Mouse (Mus musculus) kidney, adult 2 months (tissue): ENCODE measurements around the gene Galnt7. TPM values are rescaled to one million over a fixed set of nuclear protein-coding genes. Genes with fewer than 3 reads are reported as not detected.
"Not testable (repeated sequence)": the region's sequence is repeated elsewhere in the genome, so short reads cannot be mapped to it uniquely, and the experiment has no call there.

Experiments used
- DNase-seq: peaks from one replicate; pipeline ENCODE4 v3.0.0; 2021
- H3K27ac ChIP-seq: fragments of 200-500 bp; 2 replicates; pipeline ENCODE4 v1.5.1; 2012; ENCODE audit warnings: low read depth, low read length, control low read depth, inconsistent platforms; ENCODE audit not compliant: insufficient read depth
- H3K27me3 ChIP-seq: fragments of 200-500 bp; replicated peaks from 2 replicates; pipeline ENCODE4 v1.6.1; 2012; ENCODE audit warnings: mild to moderate bottlenecking, moderate library complexity, low read length, inconsistent platforms; ENCODE audit not compliant: control insufficient read depth, insufficient read depth
- H3K36me3 ChIP-seq: fragments of 200-500 bp; 2 replicates; pipeline ENCODE4 v1.6.1; 2012; ENCODE audit warnings: mild to moderate bottlenecking, moderate library complexity, low read length, inconsistent platforms; ENCODE audit not compliant: control insufficient read depth, insufficient read depth
- H3K4me1 ChIP-seq: fragments of 200-500 bp; 2 replicates; pipeline ENCODE4 v1.6.1; 2011; ENCODE audit warnings: low read length; ENCODE audit not compliant: control insufficient read depth, insufficient read depth
- H3K4me3 ChIP-seq: fragments of 200-500 bp; 2 replicates; pipeline ENCODE4 v1.5.1; 2011; ENCODE audit warnings: mild to moderate bottlenecking, low read depth, low read length, control low read depth; ENCODE audit not compliant: insufficient read depth
- CTCF ChIP-seq: fragments of 200-500 bp; conservative IDR thresholded peaks from 2 replicates; pipeline ENCODE4 v1.5.1; 2011; ENCODE audit warnings: low read depth, mild to moderate bottlenecking, control low read depth, low read length, moderate library complexity, mixed read lengths; ENCODE audit not compliant: insufficient read depth, insufficient read length
- POLR2A ChIP-seq: fragments of 200-500 bp; IDR thresholded peaks from one replicate; pipeline ENCODE4 v1.6.1; 2011; ENCODE audit warnings: low read depth, low read length, control low read depth
- WGBS: fragments of 180-500 bp; shearing (Covaris S2); methylation state at CpG from one replicate; pipeline ENCODE4 v1.1.7; 2018; 5-methylcytosine and 5-hydroxymethylcytosine counted together
- polyA plus RNA-seq: library from polyadenylated mRNA; depleted of rRNA; stranded (reverse); fragments of >200 nt; gene quantifications from 2 replicates; pipeline ENCODE4 v1.2.3, GENCODE M21; 2012

Galnt7 gene
- polyA plus RNA-seq, 1 experiment, result 2.7 TPM

- Histone ChIP-seq H3K27ac (peak overlapping the region; percentile 94), H3K4me3 (peak overlapping the region; percentile 72), H3K4me1 (0 out of 2 replicates have a peak, but pooled peaks cover 3% of the 10 kb centered on the region), H3K36me3 (peaks cover 2% of the 10 kb centered on the region; the same call in 1 of the 2 replicates), H3K27me3 (no peaks in the 10 kb centered on the region)
- WGBS, result under 1% methylated on average over 73 of the region's 96 CpGs
- peak; percentile 9 for DNase-seq
- no peak for TF ChIP-seq CTCF
- TF ChIP-seq POLR2A, result no peak
Measured at GRCm38 (mm10) chr8:57512141-57513056, 140.4 kb downstream of the Galnt7 start.

GRCm38 (mm10) chr8:57511316-57512118, 141.3 kb downstream of the Galnt7 start, which contains the start of gene Hmgb2:
Gene Hmgb2, plus strand, starts transcription at chr8:57511907.
- peaks cover 2% of the 10 kb centered on the region; the same call in 1 of the 2 replicates for H3K36me3 ChIP-seq
- TF ChIP-seq POLR2A (peak; percentile 95), CTCF (no peak)
- H3K27me3 ChIP-seq, result no peaks in the 10 kb centered on the region
- WGBS, result under 1% methylated on average over 63 of the region's 63 CpGs
- 0 out of 2 replicates have a peak, but pooled peaks cover 3% of the 10 kb centered on the region for H3K4me1 ChIP-seq
- H3K27ac ChIP-seq, result peak within 1 kb of the TSS; percentile 94
- peak within 1 kb of the TSS; percentile 72 for H3K4me3 ChIP-seq
- peak; percentile 100 for DNase-seq

- no peak for TF ChIP-seq CTCF
- no peak for TF ChIP-seq POLR2A
- WGBS, result 2% methylated on average over 31 of the region's 31 CpGs
Measured at GRCm38 (mm10) chr8:57510791-57511315, 142.0 kb downstream of the Galnt7 start.

GRCm38 (mm10) chr8:57508657-57509056, 144.2 kb downstream of the Galnt7 start:
- 0 out of 2 replicates have a peak, but pooled peaks cover 3% of the 10 kb centered on the region for H3K4me1 ChIP-seq
- H3K27ac ChIP-seq, result no peak overlapping the region
- 76% methylated on average over 4 of the region's 4 CpGs for WGBS
- peak; percentile 19 for DNase-seq
- TF ChIP-seq CTCF, result no peak
- TF ChIP-seq POLR2A, result no peak
- H3K4me3 ChIP-seq, result no peak overlapping the region
- no peaks in the 10 kb centered on the region for H3K27me3 ChIP-seq
- H3K36me3 ChIP-seq, result no peaks in the 10 kb centered on the region

More at GRCm38 (mm10) chr8:57510791-57511315, 142.0 kb downstream of the Galnt7 start:
- no peaks in the 10 kb centered on the region for H3K27me3 ChIP-seq
- H3K36me3 ChIP-seq, result peaks cover 2% of the 10 kb centered on the region; the same call in 1 of the 2 replicates
- H3K4me1 ChIP-seq, result 0 out of 2 replicates have a peak, but pooled peaks cover 3% of the 10 kb centered on the region
- no peak for DNase-seq
- H3K27ac ChIP-seq, result no peak overlapping the region
- peak overlapping the region; percentile 63 for H3K4me3 ChIP-seq

- 95% methylated on average over 4 of the region's 4 CpGs for WGBS
- H3K4me1 ChIP-seq, result 0 out of 2 replicates have a peak, but pooled peaks cover 3% of the 10 kb centered on the region
- no peaks in the 10 kb centered on the region for H3K27me3 ChIP-seq
- TF ChIP-seq POLR2A (no peak), CTCF (no peak)
- DNase-seq, result no peak
- H3K36me3 ChIP-seq, result no peaks in the 10 kb centered on the region
- no peak overlapping the region for H3K27ac ChIP-seq
- no peak overlapping the region for H3K4me3 ChIP-seq
Measured at GRCm38 (mm10) chr8:57507556-57508063, 145.2 kb downstream of the Galnt7 start.

- not testable (repeated sequence) for H3K4me3 ChIP-seq, H3K27me3 ChIP-seq, H3K27ac ChIP-seq, H3K36me3 ChIP-seq, H3K4me1 ChIP-seq, DNase-seq
- 83% methylated on average over 1 of the region's 1 CpGs for WGBS
Measured at GRCm38 (mm10) chr8:57505500-57505899, 147.3 kb downstream of the Galnt7 start.
